Mouse (Mus musculus) kidney, embryonic 16.5 days (tissue): ENCODE results near the gene Gm15013. TPM values are rescaled to one million over a fixed set of nuclear protein-coding genes. Genes with fewer than 3 reads are reported as not detected.
"Not testable (repeated sequence)": the region's sequence is repeated elsewhere in the genome, so short reads cannot be mapped to it uniquely, and the experiment has no call there.

Source experiments
- ATAC-seq: fragments of 200-750 bp; cut with Nextera tagmentation; 2 replicates; pipeline ENCODE4 v1.8.0; 2017; ENCODE audit warnings: moderate TSS enrichment; ENCODE audit not compliant: low FRiP score, low TSS enrichment
- H3K27ac ChIP-seq: fragments of 300-500 bp; sonication (generic); 2 replicates; pipeline ENCODE4 v1.5.1; 2014; ENCODE audit warnings: low read length
- H3K27me3 ChIP-seq: fragments of 300-500 bp; sonication (generic); 2 replicates; pipeline ENCODE4 v1.6.1; 2014; ENCODE audit warnings: low read length, control low read depth, mixed read lengths; ENCODE audit not compliant: insufficient read depth
- H3K36me3 ChIP-seq: fragments of 300-500 bp; sonication (generic); 2 replicates; pipeline ENCODE4 v1.6.1; 2014; ENCODE audit warnings: low read length, control low read depth, mixed read lengths; ENCODE audit not compliant: insufficient read depth
- H3K4me1 ChIP-seq: fragments of 300-500 bp; sonication (generic); 2 replicates; pipeline ENCODE4 v1.6.1; 2014; ENCODE audit warnings: low read length, control low read depth, mixed read lengths; ENCODE audit not compliant: insufficient read depth
- H3K4me2 ChIP-seq: fragments of 300-500 bp; sonication (generic); replicated peaks from 2 replicates; pipeline ENCODE4 v1.6.1; 2014; ENCODE audit warnings: low read depth, low read length
- H3K4me3 ChIP-seq: fragments of 300-500 bp; sonication (generic); 2 replicates; pipeline ENCODE4 v1.5.1; 2014; ENCODE audit warnings: mild to moderate bottlenecking, low read length
- H3K9ac ChIP-seq: fragments of 300-500 bp; sonication (generic); replicated peaks from 2 replicates; pipeline ENCODE4 v1.6.1; 2014; ENCODE audit warnings: low read length
- H3K9me3 ChIP-seq: fragments of 300-500 bp; sonication (generic); 2 replicates; pipeline ENCODE4 v1.6.1; 2016; ENCODE audit warnings: low read length, control low read depth
- WGBS: fragments of 180-500 bp; shearing (Covaris S2); extraction: QIAGEN DNeasy Blood & Tissue Kit; methylation state at CpG from one replicate; pipeline ENCODE4 v1.1.7; 2014; 5-methylcytosine and 5-hydroxymethylcytosine counted together
- polyA plus RNA-seq: library from polyadenylated mRNA; unstranded; fragments of >200 nt; fragmentation: Nextera tagmentation; extraction: Ambion mirVana; gene quantifications from 2 replicates; pipeline ENCODE4 v1.2.1, GENCODE M21; 2015

Gm15013 gene
- polyA plus RNA-seq: 0.20 TPM in 1 of 2 replicates, not detected in the other

GRCm38 (mm10) chrX:139714381-139714780 lies at the start of gene Gm15013:
Gene Gm15013, minus strand, starts transcription at chrX:139714481.
- 93% methylated on average over 8 of the region's 8 CpGs for WGBS
- no peak for ATAC-seq
- Histone ChIP-seq H3K27me3 (peaks cover 4% of the 10 kb centered on the region; the same call in 1 of the 2 replicates), H3K36me3 (no peaks in the 10 kb centered on the region), H3K9me3 (no peaks in the 10 kb centered on the region), H3K9ac (no peak within 1 kb of the TSS), H3K4me3 (no peak within 1 kb of the TSS), H3K27ac (no peak within 1 kb of the TSS), H3K4me2 (no peak within 1 kb of the TSS), H3K4me1 (no peaks in the 10 kb centered on the region)

- no peak overlapping the region for H3K4me2 ChIP-seq
- 81% methylated on average over 2 of the region's 2 CpGs for WGBS
- H3K27ac ChIP-seq: no peak overlapping the region
- ATAC-seq: no peak
- no peaks in the 10 kb centered on the region for H3K9me3 ChIP-seq
- peaks cover under 1% of the 10 kb centered on the region; the same call in 1 of the 2 replicates for H3K27me3 ChIP-seq
- H3K9ac ChIP-seq: no peak overlapping the region
- H3K36me3 ChIP-seq: no peaks in the 10 kb centered on the region
- no peaks in the 10 kb centered on the region for H3K4me1 ChIP-seq
- no peak overlapping the region for H3K4me3 ChIP-seq
These were observed 48.3 kb upstream of the Gm15013 start for GRCm38 (mm10) chrX:139762546-139762945.

GRCm38 (mm10) chrX:139758634-139759033 lies 44.4 kb upstream of the Gm15013 start:
- not testable (repeated sequence) for H3K27me3 ChIP-seq, H3K9ac ChIP-seq, H3K4me3 ChIP-seq, H3K27ac ChIP-seq, H3K36me3 ChIP-seq, H3K9me3 ChIP-seq, ATAC-seq, H3K4me2 ChIP-seq, H3K4me1 ChIP-seq
- WGBS: 82% methylated on average over 3 of the region's 3 CpGs

- Histone ChIP-seq H3K9me3 (no peaks in the 10 kb centered on the region), H3K4me1 (no peaks in the 10 kb centered on the region), H3K4me3 (no peak overlapping the region), H3K36me3 (no peaks in the 10 kb centered on the region), H3K27ac (no peak overlapping the region), H3K4me2 (no peak overlapping the region), H3K9ac (no peak overlapping the region), H3K27me3 (peaks cover 6% of the 10 kb centered on the region; the same call in 1 of the 2 replicates)
- WGBS: 0% methylated on average over 1 of the region's 1 CpGs
- no peak for ATAC-seq
These were observed 37.6 kb upstream of the Gm15013 start for GRCm38 (mm10) chrX:139751855-139752254.

- ATAC-seq: no peak
- Histone ChIP-seq H3K4me3 (no peak overlapping the region), H3K4me2 (no peak overlapping the region), H3K27ac (no peak overlapping the region), H3K4me1 (no peaks in the 10 kb centered on the region), H3K9me3 (no peaks in the 10 kb centered on the region), H3K9ac (no peak overlapping the region), H3K27me3 (no peaks in the 10 kb centered on the region; the same call in 1 of the 2 replicates), H3K36me3 (0 out of 2 replicates have a peak, but pooled peaks cover 3% of the 10 kb centered on the region)
- WGBS: 80% methylated on average over 5 of the region's 5 CpGs
These were observed 22.8 kb upstream of the Gm15013 start for GRCm38 (mm10) chrX:139737066-139737465.

GRCm38 (mm10) chrX:139730541-139730940 lies 16.3 kb upstream of the Gm15013 start:
- Histone ChIP-seq H3K27me3 (no peaks in the 10 kb centered on the region; the same call in 1 of the 2 replicates), H3K9me3 (no peaks in the 10 kb centered on the region), H3K4me1 (no peaks in the 10 kb centered on the region), H3K4me2 (no peak overlapping the region), H3K36me3 (0 out of 2 replicates have a peak, but pooled peaks cover 3% of the 10 kb centered on the region), H3K9ac (no peak overlapping the region), H3K27ac (no peak overlapping the region), H3K4me3 (no peak overlapping the region)
- no peak for ATAC-seq
- WGBS: 81% methylated on average over 3 of the region's 3 CpGs

- no peak for ATAC-seq
- Histone ChIP-seq H3K27ac (no peak overlapping the region), H3K36me3 (no peaks in the 10 kb centered on the region), H3K4me3 (no peak overlapping the region), H3K27me3 (no peaks in the 10 kb centered on the region), H3K4me2 (no peak overlapping the region), H3K9me3 (no peaks in the 10 kb centered on the region), H3K4me1 (no peaks in the 10 kb centered on the region), H3K9ac (no peak overlapping the region)
- 91% methylated on average over 2 of the region's 2 CpGs for WGBS
These were observed 8.1 kb upstream of the Gm15013 start for GRCm38 (mm10) chrX:139722350-139722749.

GRCm38 (mm10) chrX:139684775-139685695 lies 29.2 kb downstream of the Gm15013 start, which contains the start of gene Tbc1d8b:
Gene Tbc1d8b, plus strand, starts transcription at chrX:139684996.
- Histone ChIP-seq H3K27ac (peak within 1 kb of the TSS; percentile 50; the same call in 1 of the 2 replicates), H3K4me1 (no peaks in the 10 kb centered on the region), H3K36me3 (no peaks in the 10 kb centered on the region), H3K9me3 (peaks cover 2% of the 10 kb centered on the region; the same call in 1 of the 2 replicates), H3K4me3 (peak within 1 kb of the TSS; percentile 56), H3K4me2 (peak within 1 kb of the TSS; percentile 63), H3K9ac (peak within 1 kb of the TSS; percentile 64), H3K27me3 (no peaks in the 10 kb centered on the region; the same call in 1 of the 2 replicates)
- WGBS: 17% methylated on average over 43 of the region's 43 CpGs
- ATAC-seq: peak; percentile 100

GRCm38 (mm10) chrX:139684410-139684774 lies 29.9 kb downstream of the Gm15013 start:
- Histone ChIP-seq H3K4me2 (peak overlapping the region; percentile 63), H3K36me3 (no peaks in the 10 kb centered on the region), H3K27ac (no peak overlapping the region), H3K9ac (peak overlapping the region; percentile 59), H3K9me3 (peaks cover 2% of the 10 kb centered on the region; the same call in 1 of the 2 replicates), H3K27me3 (no peaks in the 10 kb centered on the region; the same call in 1 of the 2 replicates), H3K4me3 (peak overlapping the region; percentile 56), H3K4me1 (no peaks in the 10 kb centered on the region)
- peak; percentile 33; the same call in 1 of the 2 replicates for ATAC-seq
- 31% methylated on average over 8 of the region's 8 CpGs for WGBS

GRCm38 (mm10) chrX:139665829-139666228 lies 48.5 kb downstream of the Gm15013 start:
- H3K4me2 ChIP-seq: no peak overlapping the region
- H3K4me3 ChIP-seq: no peak overlapping the region
- 74% methylated on average over 2 of the region's 2 CpGs for WGBS

More at GRCm38 (mm10) chrX:139665829-139666228, 48.5 kb downstream of the Gm15013 start:
- no peak overlapping the region for H3K27ac ChIP-seq
- no peaks in the 10 kb centered on the region; the same call in 1 of the 2 replicates for H3K27me3 ChIP-seq
- H3K9me3 ChIP-seq: no peaks in the 10 kb centered on the region
- no peaks in the 10 kb centered on the region for H3K4me1 ChIP-seq
- no peak for ATAC-seq
- H3K9ac ChIP-seq: no peak overlapping the region
- H3K36me3 ChIP-seq: no peaks in the 10 kb centered on the region
